Mouse (Mus musculus) embryonic facial prominence, embryonic 14.5 days (tissue): ENCODE measurements around the gene Proz. TPM values are rescaled to one million over a fixed set of nuclear protein-coding genes. Genes with fewer than 3 reads are reported as not detected.

Experiments used
- ATAC-seq: fragments of 200-750 bp; cut with Nextera tagmentation; 2 replicates; pipeline ENCODE4 v1.8.0; 2017; ENCODE audit warnings: low read depth, moderate number of reproducible peaks, moderate TSS enrichment
- DNase-seq: peaks from one replicate; pipeline ENCODE4 v3.0.0-alpha.2; 2015; ENCODE audit warnings: low spot score
- H3K27ac ChIP-seq: fragments of 300-500 bp; sonication (generic); replicated peaks from 2 replicates; pipeline ENCODE4 v1.5.1; 2014; ENCODE audit warnings: low read depth, mild to moderate bottlenecking, low read length, moderate library complexity
- H3K27me3 ChIP-seq: fragments of 300-500 bp; sonication (generic); replicated peaks from 2 replicates; pipeline ENCODE4 v1.6.1; 2014; ENCODE audit warnings: low read length; ENCODE audit not compliant: control insufficient read depth, insufficient read depth
- H3K36me3 ChIP-seq: fragments of 300-500 bp; sonication (generic); 2 replicates; pipeline ENCODE4 v1.6.1; 2014; ENCODE audit warnings: low read length, mixed read lengths; ENCODE audit not compliant: control insufficient read depth, insufficient read depth
- H3K4me1 ChIP-seq: fragments of 300-500 bp; sonication (generic); 2 replicates; pipeline ENCODE4 v1.6.1; 2014; ENCODE audit warnings: antibody characterized with exemption, low read length; ENCODE audit not compliant: control insufficient read depth, insufficient read depth
- H3K4me2 ChIP-seq: fragments of 300-500 bp; sonication (generic); 2 replicates; pipeline ENCODE4 v1.6.1; 2014; ENCODE audit warnings: low read depth, mild to moderate bottlenecking, low read length, moderate library complexity, mixed read lengths
- H3K4me3 ChIP-seq: fragments of 300-500 bp; sonication (generic); 2 replicates; pipeline ENCODE4 v1.5.1; 2014; ENCODE audit warnings: low read depth, mild to moderate bottlenecking, low read length
- H3K9ac ChIP-seq: fragments of 300-500 bp; sonication (generic); 2 replicates; pipeline ENCODE4 v1.6.1; 2014; ENCODE audit warnings: low read depth, mild to moderate bottlenecking, low read length, moderate library complexity, mixed read lengths
- H3K9me3 ChIP-seq: fragments of 300-500 bp; sonication (generic); 2 replicates; pipeline ENCODE4 v1.6.1; 2016; ENCODE audit warnings: low read length; ENCODE audit not compliant: control insufficient read depth
- WGBS: fragments of 180-500 bp; shearing (Covaris S2); extraction: QIAGEN DNeasy Blood & Tissue Kit; methylation state at CpG from one replicate; pipeline ENCODE4 v1.1.7; 2014; 5-methylcytosine and 5-hydroxymethylcytosine counted together
- polyA plus RNA-seq: library from polyadenylated mRNA; unstranded; fragments of >200 nt; fragmentation: Nextera tagmentation; extraction: Ambion mirVana; gene quantifications from 2 replicates; pipeline ENCODE4 v1.2.1, GENCODE M21; 2014

The Proz gene
- polyA plus RNA-seq, 1 experiment from 2014 or later, result 0.24 TPM

DNA sequence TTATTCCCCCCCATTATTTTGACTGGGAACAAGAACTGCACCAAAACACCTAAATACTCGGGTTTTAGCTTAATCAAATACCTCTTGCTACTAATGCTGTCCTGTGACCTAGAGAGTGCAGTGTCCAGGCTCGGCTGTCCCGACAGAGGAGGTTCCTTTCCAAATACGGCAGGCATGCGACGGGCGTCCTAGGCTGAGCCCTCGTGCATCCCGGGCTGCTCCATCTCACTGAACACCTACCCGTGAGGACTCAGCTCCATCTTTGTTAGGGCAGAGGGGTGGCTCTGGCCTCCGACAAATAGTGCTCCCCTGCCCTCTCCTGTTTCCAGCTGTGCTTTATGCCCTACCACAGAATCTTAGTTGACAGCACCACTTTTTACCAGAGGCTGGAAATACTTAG, 51.2 kb downstream of the Proz start:
- no peaks in the 10 kb centered on the region for H3K27me3 ChIP-seq
- ATAC-seq (no peak), DNase-seq (no peak)
- no peaks in the 10 kb centered on the region for H3K9me3 ChIP-seq
- H3K36me3 ChIP-seq, result peaks cover 29% of the 10 kb centered on the region
- no peak overlapping the region for H3K4me3 ChIP-seq
- no peak overlapping the region for H3K27ac ChIP-seq
- WGBS, result 87% methylated on average over 11 of the region's 11 CpGs
- H3K4me1 ChIP-seq, result 0 out of 2 replicates have a peak, but pooled peaks cover 5% of the 10 kb centered on the region
- H3K4me2 ChIP-seq, result no peak overlapping the region
- no peak overlapping the region for H3K9ac ChIP-seq

DNA sequence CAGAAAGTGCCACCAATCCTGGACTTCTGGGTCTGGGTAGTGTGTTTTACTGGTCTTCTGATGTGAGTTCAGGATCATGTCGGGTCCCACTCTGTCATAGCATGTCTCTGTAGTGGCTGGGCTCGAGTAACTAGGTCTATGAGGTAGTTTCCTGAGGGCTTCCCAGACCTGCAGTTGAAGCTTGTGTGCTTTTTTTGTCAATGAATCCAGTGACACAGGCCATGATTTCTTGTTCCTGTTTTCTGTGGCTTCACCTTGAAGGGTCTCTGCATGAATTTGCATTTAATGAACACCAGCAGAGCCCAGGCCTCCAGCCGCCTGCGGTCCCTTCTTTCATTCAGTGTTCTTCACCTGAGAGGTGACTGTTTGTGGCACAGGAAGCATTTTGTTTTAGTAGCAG, 52.5 kb downstream of the Proz start:
- no peak overlapping the region for H3K9ac ChIP-seq
- DNase-seq (no peak), ATAC-seq (no peak)
- H3K4me3 ChIP-seq, result no peak overlapping the region
- no peaks in the 10 kb centered on the region for H3K27me3 ChIP-seq
- no peaks in the 10 kb centered on the region for H3K9me3 ChIP-seq
- H3K27ac ChIP-seq, result no peak overlapping the region
- peaks cover 33% of the 10 kb centered on the region for H3K36me3 ChIP-seq
- no peak overlapping the region for H3K4me2 ChIP-seq
- H3K4me1 ChIP-seq, result no peaks in the 10 kb centered on the region
- WGBS, result 94% methylated on average over 4 of the region's 4 CpGs

DNA sequence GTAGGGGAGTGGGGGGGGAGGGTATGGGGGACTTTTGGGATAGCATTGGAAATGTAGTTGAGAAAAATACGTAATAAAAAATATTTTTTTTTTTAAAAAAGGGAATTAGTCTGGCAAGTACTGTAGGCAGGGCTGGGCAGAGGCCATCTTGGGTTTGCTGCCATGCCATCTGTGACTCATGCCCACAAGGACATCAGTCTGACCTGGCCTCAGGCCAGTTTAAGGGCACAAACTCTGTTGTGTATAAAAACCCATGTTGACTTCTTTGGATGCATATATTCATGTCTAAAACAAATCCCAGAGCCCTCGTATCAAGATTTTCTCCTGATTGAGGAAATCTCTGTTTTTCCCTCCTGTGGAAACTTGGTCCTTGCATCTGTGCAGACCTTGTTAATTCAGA, 56.4 kb downstream of the Proz start:
- Histone ChIP-seq H3K36me3 (peaks cover 52% of the 10 kb centered on the region), H3K4me1 (no peaks in the 10 kb centered on the region), H3K4me2 (no peak overlapping the region), H3K9ac (no peak overlapping the region), H3K27me3 (no peaks in the 10 kb centered on the region), H3K27ac (no peak overlapping the region), H3K9me3 (no peaks in the 10 kb centered on the region), H3K4me3 (no peak overlapping the region)
- 90% methylated on average over 2 of the region's 2 CpGs for WGBS
- DNase-seq (no peak), ATAC-seq (no peak)

DNA sequence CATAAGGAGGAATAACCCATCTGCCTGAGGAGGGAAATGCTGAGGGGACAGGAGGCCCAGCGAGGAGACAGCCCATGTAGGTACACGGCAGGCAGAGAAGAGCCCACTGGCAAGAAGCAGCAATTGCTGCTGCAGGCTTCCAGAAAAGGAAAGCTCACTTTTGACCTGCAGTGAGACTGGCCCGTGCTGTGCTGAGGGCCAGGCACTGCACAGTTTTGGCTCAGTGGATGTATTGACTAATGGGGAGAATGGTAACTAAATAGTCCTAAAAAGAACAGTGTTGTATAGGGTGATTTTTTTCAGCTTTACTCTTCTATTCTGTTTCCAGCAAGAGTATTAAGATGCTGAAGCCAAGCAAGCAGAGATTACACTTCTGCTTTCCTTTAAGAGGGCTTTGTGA, 57.8 kb downstream of the Proz start:
- no peak for ATAC-seq
- Histone ChIP-seq H3K9me3 (no peaks in the 10 kb centered on the region), H3K4me2 (no peak overlapping the region), H3K4me1 (no peaks in the 10 kb centered on the region), H3K27ac (no peak overlapping the region), H3K9ac (no peak overlapping the region), H3K27me3 (no peaks in the 10 kb centered on the region), H3K4me3 (no peak overlapping the region), H3K36me3 (peaks cover 64% of the 10 kb centered on the region)
- WGBS, result 81% methylated on average over 3 of the region's 3 CpGs
- DNase-seq, result no peak

DNA sequence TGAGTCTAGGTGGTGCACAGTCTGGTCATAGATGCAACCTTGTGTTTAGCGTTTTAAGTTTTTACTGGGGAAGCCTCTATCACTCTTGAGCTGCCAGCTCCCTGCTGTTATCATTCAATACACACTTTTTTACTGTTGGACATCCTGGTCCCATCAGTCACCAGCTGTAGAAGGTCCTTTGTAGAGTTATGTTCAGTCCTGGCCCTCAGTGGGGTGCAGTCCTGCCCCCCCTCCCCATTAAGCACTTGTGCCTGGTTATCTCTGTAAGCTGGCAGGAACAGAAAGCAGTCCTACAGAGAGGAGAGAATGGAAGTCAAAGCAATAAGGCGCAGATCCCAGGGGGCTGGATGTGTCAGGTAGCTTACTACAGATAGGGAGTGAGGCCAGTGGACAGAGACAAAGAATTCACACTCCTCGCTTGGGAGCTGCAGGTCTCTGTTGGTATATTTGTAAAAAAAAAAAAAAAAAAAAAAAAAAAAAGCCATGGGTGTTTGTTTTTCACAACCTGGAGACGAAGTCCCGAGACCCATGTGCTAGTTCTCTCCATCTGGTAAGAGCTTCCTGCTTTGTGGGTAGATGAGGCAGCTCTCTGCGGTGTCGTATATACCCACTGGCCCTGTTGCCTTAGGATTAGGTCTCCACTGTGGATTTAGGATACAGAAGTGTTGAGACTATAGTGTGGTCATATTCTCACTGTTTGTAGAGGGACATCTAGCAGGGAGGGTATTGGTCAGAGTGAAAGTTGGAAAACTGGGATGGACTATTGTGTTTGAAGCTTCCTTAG, 60.4 kb downstream of the Proz start:
- WGBS, result 90% methylated on average over 7 of the region's 7 CpGs
- H3K36me3 ChIP-seq, result peaks cover 73% of the 10 kb centered on the region
- H3K27me3 ChIP-seq, result no peaks in the 10 kb centered on the region
- no peaks in the 10 kb centered on the region for H3K4me1 ChIP-seq
- H3K4me2 ChIP-seq, result no peak overlapping the region
- DNase-seq (no peak), ATAC-seq (no peak)
- H3K4me3 ChIP-seq, result no peak overlapping the region
- H3K9me3 ChIP-seq, result no peaks in the 10 kb centered on the region
- no peak overlapping the region for H3K27ac ChIP-seq
- H3K9ac ChIP-seq, result no peak overlapping the region

DNA sequence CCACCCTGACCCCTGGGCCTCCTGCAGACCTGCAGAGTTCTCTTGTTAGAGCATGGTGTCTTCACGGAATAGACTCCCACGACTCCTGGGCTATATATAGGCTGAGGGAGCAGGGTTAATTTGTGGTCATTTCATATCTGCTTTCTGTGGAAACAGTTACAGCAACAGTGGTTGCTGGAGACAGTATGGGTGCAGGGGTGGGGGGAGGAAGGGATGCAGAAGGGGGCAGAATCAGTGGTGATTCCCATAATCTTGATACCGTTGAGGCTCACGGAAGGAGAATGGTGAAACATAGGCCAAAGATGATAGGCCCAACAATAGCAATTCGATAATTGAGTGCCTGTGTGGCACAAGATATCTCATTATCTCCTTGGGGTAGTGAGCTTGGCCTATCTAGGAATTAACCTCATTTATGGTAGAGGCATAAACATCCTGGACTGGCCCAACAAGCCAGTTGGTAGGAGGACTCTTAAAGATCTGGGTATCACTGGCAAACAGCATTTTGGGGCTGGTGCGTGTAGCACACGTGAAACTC, 62.2 kb downstream of the Proz start:
- WGBS, result 89% methylated on average over 7 of the region's 7 CpGs
- peaks cover 85% of the 10 kb centered on the region for H3K36me3 ChIP-seq
- no peak overlapping the region for H3K9ac ChIP-seq
- H3K4me2 ChIP-seq, result no peak overlapping the region
- H3K9me3 ChIP-seq, result no peaks in the 10 kb centered on the region
- no peaks in the 10 kb centered on the region for H3K27me3 ChIP-seq
- H3K4me1 ChIP-seq, result no peaks in the 10 kb centered on the region
- H3K27ac ChIP-seq, result no peak overlapping the region
- DNase-seq, result no peak
- no peak overlapping the region for H3K4me3 ChIP-seq
- no peak for ATAC-seq

DNA sequence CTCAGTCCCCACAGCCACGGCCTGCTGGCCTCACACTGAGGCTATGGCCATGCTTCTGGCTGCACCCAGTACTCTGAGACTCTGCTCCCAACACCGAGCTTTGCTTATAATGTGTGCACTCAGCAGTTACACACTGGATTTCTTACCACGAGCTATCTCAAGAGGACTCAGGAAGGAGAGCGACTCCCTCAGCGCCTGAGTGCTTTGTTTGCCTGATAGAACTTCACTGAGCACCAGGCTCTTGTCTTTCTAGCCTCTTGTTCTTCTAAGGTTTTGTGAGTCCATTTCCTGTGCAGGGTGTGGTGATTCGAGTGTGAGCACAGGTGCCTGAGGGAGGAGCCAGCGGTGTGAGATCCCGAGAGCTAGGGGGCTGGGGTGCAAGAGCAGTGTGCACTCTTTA, 64.2 kb downstream of the Proz start:
- no peaks in the 10 kb centered on the region for H3K9me3 ChIP-seq
- no peak overlapping the region for H3K9ac ChIP-seq
- H3K4me1 ChIP-seq, result no peaks in the 10 kb centered on the region
- no peak overlapping the region for H3K4me2 ChIP-seq
- ATAC-seq, result no peak
- H3K36me3 ChIP-seq, result peaks cover 90% of the 10 kb centered on the region
- WGBS, result 92% methylated on average over 8 of the region's 8 CpGs
- no peak for DNase-seq
- H3K27ac ChIP-seq, result no peak overlapping the region
- no peaks in the 10 kb centered on the region for H3K27me3 ChIP-seq
- no peak overlapping the region for H3K4me3 ChIP-seq
